Mouse (Mus musculus) mesoderm, embryonic 11.5 days (tissue): ENCODE data around the gene Cdkn3.
"Not testable (repeated sequence)": the region's sequence is repeated elsewhere in the genome, so short reads cannot be mapped to it uniquely, and the experiment has no call there.

Experiments
- DNase-seq: peaks from one replicate; pipeline ENCODE4 v3.0.0-alpha.2; 2012; ENCODE audit warnings: low read depth, low spot score

The Cdkn3 gene

DNA sequence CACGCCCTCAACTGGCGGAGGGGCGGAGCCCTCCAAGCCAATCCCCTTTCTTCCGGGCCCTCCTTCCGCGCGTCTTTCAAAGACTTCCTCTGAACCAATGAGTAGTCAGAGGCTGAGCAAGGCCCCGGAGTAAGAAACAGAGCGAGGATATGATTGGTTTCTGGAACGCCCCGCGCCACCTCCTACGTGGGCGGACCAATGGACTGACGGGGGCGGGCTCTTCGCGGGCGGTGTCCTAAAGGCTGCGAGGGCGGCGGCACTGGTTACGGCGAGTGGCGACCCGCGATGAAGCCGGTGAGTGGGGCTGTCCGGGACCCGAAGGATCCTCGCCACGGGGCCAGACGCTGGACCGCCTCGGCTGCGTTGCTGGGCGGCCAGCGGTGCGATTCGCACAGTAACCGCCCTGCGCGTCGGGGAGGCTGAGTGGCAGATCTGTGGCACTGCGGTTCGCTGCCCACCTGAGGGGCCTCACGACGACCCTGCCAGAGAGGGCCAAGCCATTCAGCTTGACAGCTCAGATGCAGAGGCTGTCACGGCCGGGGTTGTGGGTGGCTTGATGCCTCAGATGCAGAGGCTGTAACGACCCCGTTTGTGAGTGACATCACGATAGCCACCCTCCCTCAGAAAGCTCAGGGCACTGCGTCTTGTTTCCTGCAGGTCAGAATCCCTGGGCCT, at the start of gene Cdkn3:
Cdkn3 (plus strand) TSS at position 187 of the 675 bp plus-strand sequence.
- peak; percentile 94 for DNase-seq

DNA sequence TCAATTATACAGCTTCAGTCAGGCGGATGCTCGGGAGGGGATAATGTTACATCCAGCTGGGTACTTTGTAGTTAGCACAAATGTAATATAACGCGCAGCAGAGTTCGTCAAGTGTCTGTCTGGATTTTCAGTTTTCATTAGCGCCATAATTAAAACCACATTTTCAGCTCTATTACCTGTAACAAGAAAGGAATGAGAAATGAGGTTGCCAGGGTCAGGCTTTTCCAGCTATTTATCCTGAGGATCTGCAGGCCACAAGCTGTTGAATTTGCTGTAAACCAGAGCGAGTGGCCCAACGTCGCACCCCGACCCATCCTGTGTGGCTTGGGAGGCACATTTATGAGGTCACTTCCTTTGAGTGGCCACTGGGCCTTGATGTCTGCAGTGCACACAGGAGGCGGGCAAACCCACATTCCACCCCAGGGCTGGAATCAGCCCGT, 41.8 kb upstream of the Cdkn3 start:
- DNase-seq, result peak; percentile 74

DNA sequence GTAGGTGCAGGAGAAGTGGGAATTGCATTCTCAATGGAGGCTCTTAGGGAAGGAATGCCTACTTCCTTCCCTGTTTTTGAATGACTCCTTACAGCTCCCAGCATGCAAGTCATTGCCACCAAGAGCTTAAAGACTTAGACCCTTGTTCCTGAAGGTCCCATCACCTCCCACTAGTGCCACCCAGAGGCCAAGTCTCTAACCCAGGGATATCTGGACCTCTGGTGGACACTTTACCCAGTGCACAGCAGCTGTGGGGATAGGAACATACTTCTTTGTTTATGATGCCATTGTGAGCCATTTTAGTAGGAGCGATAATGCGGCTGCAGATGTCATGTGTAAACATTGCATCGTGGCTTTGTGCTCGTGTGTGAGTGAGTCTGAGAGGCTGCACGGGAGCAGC, 38.3 kb upstream of the Cdkn3 start:
- DNase-seq, result peak; percentile 53

DNA sequence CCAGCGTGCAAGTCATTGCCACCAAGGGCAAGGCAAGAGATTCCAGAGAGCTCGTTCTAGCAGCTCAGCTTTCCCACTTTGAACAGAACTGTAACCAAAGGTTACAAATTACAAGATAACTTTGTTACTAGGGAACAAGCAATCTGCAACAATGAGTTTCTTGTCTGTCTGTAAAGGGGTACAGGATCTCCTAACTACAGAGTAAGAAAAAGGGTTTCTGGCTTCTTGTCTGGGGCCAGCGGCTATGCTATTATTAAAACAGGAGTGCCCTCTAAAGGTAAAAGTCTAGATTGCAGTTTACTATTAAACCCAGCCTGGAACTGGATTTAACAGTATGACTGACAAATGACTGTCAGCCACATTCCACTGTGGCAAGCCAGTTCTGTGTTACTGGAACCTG, 36.5 kb upstream of the Cdkn3 start:
- peak; percentile 67 for DNase-seq

DNA sequence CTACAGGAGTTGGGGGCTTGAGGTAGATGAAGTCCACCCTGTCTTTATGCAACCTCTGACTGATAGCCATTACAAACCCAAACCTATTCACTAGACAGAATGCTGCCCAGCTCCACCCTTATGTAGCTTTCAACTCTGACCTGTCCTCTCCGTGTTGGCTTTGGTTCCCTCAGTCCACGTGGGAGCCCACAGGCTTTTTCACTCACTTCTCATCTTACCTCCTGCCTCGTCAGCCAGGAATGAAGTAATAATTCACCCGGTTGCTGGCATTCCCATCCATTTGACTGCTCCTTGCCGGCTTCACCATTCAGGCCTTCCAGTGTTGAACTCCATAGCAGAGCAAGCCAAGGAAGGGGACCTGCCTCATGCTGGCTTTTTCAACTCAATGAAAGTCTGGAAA, 35.4 kb upstream of the Cdkn3 start:
- no peak for DNase-seq

DNA sequence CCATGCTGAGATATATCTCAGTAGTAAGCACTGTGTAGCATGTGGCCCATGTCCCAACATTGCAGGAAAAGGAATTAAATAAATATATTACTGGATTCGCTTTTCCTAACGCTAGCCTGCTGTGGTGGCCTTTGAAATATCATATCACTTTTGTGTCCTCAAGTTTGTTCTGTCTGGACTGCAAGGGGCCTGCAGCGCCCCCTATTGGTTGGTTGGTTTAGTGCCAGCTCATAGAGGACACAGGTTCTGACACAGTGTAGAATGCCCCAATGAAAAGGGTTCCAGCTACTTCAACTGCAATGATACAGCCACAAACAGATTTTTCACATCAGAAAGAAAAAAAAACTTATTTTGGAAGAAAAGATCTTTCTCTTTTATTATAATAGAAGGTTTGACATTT, 34.6 kb upstream of the Cdkn3 start:
- DNase-seq, result peak; percentile 45

DNA sequence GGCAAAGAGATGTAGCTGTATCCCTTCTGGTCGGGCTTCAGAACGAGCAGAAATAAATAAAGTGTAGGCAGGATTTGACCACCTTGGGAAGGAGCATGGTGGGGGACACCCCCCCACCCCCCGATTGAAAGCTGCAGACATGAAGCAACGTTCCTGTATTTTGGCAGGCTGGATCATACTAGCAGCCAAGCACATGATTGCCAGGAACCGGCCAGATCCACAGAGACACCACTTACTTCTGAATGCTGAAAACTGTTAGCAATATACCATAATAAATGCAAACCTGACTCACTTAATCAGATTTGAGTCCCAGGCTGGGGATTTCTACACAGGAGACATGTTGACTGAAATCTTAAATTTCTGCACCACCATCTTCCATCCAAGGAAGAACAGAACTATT, 26.1 kb upstream of the Cdkn3 start:
- no peak for DNase-seq

DNA sequence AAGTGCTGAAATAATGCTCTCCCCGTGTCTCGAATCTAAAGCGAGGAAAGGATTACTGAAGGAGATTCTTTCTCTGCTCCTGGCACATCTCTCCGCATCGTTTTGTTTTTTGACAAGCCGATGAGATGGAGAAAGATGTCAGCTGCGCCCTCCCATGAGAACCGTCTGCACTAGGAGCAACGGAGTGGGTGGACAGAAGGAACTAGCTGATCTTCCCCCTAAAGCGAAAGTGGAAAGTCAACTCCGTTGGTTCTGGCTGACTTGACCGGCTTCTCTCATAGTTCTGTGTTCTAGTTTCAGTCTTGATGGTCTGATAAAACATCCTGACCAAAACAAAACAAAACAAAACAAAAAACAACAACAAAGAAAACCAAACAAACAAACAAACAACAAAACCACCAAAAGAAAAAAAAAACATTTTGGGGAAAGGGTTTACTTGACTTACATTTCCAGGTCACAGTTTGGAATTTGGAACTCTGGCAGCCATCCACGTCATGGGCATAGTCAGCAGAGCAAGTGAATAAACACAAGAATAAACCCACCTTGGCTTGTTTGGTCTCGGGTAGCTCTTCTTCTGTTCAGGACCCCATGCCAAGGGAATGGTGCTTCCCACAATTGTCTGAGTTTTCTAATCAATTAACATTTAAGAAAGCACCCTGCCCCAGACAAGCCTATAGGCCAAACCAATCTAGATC, 25.4 kb upstream of the Cdkn3 start:
- no peak for DNase-seq

DNA sequence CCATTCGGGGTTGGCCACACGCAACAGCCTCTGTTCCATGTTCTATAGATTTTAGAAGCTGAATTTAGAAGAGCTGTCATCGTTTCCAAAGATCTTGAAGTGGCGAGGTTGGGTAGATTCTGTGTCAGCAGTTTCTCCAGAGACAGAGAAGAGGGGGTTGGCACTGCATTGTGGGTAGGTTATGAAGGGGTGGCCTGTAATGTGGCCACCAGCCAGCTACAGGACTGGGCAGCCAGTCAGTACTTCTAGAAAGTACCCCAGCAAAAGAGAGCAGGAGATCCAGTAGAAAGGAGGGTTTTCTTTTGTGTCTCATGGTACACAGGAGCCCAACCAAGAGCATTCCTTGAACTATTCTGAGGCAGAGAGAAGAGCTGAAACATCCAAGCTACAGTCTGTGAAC, 24.0 kb upstream of the Cdkn3 start:
- DNase-seq, result no peak

DNA sequence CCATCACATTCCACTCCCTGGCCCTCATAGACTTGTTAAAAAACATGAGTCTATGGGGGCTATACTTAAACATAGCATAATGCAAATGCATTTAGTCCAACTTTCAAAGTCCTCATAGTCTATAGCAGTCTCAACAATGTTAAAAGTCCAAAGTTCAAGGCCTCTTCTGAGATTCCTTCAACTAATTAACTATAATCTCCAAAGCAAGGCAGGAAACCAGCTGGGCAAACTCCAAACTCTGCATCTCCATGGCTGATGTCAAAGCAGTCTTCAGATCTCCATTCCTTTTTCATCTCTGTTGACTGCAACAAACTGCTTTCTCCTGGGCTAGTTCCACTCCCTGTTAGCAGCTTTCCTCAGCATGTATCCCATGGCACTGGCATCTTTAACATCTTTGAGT, 23.0 kb upstream of the Cdkn3 start:
- not testable (repeated sequence) for DNase-seq

DNA sequence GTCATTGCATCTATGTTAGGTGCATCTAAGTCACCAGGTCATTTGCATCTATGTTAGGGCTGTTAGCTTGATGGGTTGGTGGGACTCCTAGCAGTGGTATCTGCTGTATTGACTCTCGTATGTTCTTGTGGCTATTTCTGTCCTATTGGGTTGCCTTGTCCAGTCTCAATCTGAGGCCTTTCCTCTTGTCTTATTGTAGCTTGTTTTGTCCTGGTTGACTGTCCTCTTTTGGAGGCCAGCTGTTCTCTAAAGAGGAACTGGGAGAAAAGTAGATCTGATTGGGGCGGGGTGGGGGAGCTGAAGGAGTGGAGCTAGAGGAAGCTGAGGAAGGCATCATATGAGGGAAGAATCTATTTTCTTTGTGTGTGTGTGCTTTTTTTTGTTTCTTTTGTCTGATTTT, 17.7 kb upstream of the Cdkn3 start:
- DNase-seq, result no peak

DNA sequence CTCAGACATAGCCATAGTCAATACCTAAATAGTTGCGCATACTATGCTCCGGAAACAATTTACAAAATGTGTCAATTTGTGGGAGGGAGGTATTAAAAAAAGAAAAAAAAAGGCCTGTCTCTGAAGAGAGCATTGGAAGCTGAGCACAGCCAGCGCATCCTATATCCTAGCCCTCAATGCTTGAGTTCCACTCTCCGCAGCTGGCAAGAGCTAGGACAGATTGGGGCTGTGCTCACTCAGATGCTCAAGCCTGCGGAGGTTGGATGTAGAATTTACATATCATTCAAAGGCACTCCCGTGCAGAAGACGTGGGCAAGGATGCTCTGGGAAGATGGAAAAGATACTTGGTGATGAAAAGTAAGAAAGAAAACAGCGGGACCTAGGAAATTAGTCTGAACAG, 14.9 kb upstream of the Cdkn3 start:
- no peak for DNase-seq

DNA sequence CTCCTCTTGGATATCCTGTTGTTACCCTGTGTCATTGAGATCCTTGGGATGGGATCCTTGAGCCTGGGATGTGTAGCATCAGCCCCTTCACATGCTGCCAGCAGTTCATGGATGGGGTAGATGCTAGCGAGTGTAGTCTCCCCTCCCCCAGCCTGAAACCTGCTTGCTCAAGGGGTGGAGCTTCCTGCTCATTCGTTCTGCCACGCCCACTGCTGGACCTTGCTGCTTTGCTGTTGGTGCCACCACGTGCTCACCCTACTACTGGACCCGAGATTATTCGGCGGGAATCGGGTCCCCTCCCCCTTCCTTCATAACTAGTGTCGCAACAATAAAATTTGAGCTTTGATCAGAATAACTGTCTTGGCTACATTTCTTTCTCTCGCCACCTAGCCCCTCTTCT, 6.0 kb upstream of the Cdkn3 start:
- not testable (repeated sequence) for DNase-seq

DNA sequence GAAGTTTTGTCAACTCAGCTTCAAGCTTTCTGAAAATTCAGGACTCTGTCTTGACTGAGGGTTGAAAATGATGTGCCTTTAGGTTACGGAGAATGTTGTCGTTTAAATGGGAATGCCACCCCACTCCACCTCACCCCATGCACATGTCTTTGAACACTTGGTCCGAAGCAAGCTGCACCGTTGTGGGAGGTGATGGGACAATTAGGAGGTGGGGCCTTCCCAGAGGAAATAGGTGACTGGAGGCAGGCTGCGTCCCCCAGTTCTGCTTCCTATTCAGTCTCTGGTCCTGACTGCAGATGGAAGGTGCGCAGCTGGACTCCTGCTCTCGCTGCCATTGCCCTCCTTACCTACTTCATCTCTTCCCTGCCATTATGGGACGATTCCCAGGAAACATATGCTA, 4.5 kb upstream of the Cdkn3 start:
- no peak for DNase-seq

DNA sequence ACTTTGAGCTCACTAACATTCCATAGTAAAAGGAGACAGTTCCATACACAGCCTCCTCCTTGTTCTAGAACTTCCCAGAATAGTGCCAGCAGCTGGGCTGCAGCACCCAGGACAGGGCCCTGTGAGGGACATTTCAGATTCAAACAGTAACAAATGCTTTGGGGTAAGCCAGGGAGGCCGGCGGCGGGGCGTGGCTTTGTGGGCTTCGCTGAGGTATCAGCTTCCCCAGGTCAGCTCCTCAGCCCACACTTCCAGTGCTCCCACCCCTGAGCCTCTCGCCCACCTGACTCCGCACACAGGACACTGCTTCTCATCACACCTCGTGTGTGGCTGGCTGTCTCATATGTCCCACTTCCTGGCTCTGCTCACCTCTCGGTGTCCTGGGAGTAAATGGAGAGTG, 2.6 kb upstream of the Cdkn3 start:
- no peak for DNase-seq

DNA sequence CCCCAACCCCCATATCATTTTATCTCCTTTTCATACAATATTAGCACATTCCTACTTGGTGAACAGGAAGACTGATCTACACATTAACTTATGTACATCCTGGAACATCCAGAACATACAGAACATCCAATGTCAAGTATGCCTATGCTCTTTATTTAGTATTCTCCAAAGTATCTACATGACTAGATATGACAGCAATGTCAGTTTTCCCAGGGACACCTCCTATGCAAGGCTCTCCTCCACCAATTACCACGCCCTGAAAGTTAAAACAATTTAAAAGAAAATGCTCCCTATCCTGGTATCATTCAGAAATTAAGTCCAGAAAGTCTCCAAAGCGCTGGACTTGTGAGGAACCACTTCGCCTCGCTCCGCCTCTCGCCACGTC, 379 bp upstream of the Cdkn3 start:
- no peak for DNase-seq

DNA sequence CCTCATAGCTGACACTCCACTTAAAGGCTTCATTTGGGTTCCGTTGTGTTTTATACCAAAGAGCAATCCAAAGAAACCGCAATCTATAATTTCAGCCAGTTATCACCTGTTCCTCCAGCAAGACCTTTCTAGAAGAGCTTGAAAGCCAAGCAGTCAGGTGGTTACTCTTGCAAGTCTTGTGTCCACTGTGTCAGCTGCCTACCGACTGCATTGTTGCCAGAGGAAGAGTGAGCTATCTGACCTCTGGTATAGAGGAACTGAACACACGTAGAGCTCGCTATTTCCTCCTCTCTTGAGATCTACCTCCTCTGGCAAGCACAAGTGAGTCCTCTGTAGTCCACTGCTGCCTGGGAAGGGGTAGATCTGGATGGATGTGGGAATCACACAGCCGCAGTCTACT, 845 bp downstream of the Cdkn3 start:
- DNase-seq, result no peak

DNA sequence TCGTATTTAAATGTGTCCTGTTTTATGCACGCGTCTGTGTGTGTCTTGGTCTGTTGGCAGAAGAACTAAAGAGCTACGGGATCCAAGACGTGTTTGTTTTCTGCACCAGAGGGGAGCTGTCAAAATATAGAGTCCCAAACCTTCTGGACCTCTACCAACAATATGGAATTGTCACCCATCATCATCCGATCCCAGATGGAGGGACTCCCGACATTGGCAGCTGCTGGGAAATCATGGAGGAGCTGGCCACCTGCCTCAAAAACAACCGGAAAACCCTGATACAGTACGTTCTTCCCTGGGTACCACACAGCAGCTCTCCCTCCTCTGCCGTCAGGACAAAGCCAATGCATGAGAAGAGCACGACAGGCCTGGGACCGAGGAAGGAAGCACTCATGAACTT, 6.8 kb downstream of the Cdkn3 start:
- no peak for DNase-seq

DNA sequence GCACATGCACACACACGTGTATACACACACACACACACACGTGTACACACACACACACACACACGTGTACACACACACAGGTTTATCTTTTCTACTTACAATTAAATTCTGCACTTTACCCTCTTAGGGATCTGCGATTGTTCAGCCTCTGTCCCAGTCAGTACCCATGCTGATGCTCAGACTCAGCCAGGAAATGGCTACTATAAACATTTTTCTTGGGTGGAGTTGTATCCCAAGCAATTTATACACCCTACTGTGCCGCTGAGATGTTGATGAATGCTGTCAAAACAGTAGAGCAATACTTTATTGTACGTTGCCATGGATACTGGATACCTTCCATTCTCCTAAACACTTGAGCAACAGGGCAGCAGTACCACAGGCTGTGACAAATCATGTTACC, 9.7 kb downstream of the Cdkn3 start:
- no peak for DNase-seq

DNA sequence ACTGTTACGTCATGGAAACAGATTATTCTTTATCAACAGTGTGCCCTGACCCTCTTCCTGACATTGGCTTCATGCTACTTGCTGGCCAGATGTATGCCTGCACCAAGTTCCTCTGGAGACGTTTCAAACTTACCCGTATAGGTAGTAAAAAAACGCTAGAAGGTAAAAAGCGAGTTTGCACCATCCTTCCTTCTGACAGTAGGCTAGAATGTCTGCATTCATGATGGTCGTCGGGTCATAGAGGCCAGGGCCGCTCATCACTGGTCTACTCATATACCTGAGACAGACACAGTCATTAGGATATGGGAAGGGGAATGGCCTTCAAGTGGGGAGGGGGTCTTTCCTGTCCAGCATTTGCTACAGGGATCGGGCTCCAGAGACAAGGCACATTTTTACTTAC, 18.4 kb downstream of the Cdkn3 start:
- DNase-seq, result no peak

DNA sequence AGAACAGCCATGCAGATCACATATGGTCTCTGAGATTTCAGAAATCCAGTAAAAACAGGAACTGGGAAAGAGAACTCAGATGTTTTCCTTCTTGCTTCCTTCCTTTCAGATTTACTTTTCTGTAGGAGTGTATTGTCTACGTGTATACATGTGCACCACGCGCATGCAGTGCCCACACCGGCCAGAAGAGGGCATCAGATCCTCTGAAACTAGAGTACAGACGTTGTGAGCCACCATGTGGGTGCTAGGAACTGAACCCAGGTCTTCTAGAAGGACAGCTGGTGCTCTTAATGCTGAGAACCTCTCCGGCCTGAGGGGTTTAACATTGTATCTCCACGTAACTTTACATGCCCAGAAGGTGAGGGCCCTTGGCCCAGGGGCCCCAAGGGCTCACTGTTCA, 18.9 kb downstream of the Cdkn3 start:
- no peak for DNase-seq

DNA sequence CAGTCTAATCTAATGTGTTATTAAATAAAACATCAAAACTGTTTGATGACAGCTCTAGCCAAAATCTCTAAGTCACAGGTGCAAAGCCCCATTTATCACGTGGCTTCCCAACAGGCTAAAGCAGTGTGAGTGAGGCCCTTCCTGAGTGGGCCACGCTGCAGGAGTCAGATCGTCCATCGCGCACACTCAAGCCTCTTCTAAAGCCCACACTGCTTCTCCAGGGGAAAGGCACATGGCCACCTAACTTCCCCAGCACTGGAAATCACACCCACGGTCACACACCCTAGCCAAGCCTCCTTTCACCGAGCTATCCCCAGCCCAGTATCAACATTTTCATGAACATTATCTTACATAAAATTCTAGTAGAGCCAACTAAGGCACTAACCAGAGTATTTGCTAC, 20.7 kb downstream of the Cdkn3 start:
- no peak for DNase-seq

DNA sequence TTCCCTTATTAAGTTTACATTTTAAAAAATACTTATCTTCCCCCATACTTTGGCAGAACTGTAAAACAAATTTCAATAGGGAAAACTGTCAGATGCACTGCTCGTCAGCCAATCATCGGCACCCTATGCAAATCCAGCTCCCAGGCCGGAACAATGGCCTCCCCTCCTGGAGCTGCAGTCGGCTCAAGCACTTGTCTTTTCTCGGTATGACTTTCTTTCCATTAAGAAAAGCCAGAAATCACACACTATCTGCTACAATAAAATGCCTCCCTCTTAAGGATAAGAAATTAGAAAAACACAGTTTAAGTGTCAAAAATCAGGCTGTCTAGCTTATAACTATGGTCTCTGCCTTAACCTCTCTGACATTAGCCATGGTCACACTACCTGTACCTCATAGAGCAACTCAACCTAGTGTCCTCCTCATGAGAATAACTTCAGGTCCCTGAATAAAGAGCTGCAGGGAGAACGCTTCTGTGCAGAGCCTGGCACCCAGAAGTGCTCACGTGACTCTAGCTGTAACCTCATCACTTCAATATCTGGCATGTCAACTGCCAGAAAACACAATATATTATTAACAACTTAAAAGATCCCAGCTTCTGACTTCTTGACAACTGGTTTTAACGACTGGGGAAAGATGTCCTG, 22.0 kb downstream of the Cdkn3 start:
- DNase-seq, result no peak
